Mouse (Mus musculus) kidney, postnatal 10 days (tissue): ENCODE data around the gene Gja4.

Experiments
- DNase-seq: peaks from one replicate; pipeline ENCODE4 v3.0.0; 2021; ENCODE audit warnings: mixed read lengths

Gja4 gene

GRCm38 (mm10) chr4:127313861-127314260 lies at the start of gene Gja4:
Gene Gja4 (minus strand): TSS chr4:127314039.
- peak; percentile 88 for DNase-seq

DNA sequence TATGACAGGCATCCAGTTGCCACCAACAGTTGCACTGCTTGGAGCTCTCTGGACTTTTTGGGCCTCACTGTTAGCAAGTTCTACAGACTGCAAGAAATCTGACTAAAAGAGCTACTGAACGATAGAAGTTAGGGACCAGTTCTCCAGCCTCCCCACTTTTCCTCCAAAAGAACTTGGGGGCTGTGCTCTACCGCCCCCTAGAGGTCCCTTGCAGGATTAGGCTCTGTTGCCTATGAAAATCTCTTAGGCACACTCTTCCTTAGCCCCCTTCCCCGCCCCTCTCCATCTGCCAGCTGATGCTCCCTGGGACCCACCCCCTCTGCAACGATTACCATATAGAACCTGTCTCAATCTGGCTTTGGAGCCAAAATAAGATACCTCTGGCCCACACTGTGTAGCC lies 49.5 kb upstream of the Gja4 start:
- DNase-seq = no peak

DNA sequence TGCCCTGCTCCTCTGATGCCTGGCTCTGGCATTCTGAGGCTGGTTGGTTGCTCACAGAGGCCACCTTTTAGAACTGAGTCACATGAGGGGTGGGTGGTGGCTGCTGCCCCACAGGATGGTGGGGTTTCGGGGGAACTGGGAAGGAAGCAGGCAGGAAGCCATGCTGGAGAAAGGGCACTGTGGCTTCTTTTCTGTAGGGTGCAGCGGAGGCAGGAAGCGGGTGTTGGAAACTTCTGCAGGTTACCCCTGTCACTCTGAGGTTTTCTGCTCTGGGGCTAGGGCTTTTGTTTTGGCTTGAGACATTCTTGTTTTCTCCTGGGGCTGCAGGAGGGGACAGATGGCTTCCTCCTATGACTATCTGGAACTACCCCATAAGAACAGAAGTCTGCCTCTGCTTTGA lies 48.7 kb upstream of the Gja4 start:
- no peak for DNase-seq

DNA sequence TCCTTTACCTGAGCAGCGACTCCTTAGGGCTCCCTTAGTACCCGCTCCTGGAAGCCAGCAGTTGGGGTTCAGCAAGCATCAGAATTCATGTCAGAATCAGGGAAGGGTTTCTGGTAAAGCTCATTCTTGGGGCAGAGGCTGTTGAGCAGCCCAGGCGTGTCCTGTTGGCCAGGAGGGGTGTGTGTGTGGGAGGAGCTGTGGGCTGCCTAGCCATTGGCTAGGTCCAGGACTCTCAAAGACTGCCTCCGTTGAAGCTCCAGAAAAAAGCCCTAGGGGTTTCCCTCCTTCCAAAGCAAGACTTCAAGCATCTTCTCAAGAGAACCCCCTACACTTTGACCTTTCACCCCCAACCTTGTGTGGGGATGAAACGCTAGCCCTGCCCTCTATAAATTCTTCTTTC lies 44.2 kb upstream of the Gja4 start, which contains the start of gene Gjb5:
TSS of gene Gjb5 (minus strand) at position 164 of the 400 bp plus-strand sequence.
- DNase-seq = peak; percentile 28

GRCm38 (mm10) chr4:127354506-127355485 lies 41.0 kb upstream of the Gja4 start:
- peak; percentile 71 for DNase-seq

DNA sequence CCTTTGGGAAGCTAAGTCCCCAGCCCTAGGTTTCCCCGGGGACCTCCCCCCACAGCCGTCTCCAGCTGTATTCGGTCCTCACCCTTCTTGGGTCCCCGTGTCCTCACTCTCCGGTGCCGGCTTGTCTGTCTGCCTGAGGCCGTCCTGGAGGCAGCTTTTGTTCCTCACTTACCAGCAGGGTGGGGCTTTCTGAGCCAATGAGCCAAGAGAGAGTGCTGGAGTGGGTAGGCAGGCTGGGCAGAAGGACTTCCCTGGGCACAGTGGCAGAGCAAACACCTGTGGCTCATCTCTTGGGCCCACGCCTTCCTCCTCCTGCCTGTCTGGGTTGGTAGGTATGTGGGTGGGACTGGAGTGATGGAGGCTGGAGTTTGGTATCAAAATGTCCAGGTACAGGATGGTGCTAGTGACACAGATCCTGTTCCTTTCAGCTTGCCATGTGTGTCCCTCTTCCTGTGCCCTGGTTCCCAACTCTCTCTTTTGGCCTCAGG lies 40.2 kb upstream of the Gja4 start, which contains the start of gene Gjb4:
TSS of gene Gjb4 (minus strand) at position 131 of the 488 bp plus-strand sequence.
- no peak for DNase-seq

- DNase-seq = no peak
Measured at GRCm38 (mm10) chr4:127352594-127352993, 38.8 kb upstream of the Gja4 start.

- DNase-seq = no peak
Measured at GRCm38 (mm10) chr4:127349560-127350300, 35.9 kb upstream of the Gja4 start.

DNA sequence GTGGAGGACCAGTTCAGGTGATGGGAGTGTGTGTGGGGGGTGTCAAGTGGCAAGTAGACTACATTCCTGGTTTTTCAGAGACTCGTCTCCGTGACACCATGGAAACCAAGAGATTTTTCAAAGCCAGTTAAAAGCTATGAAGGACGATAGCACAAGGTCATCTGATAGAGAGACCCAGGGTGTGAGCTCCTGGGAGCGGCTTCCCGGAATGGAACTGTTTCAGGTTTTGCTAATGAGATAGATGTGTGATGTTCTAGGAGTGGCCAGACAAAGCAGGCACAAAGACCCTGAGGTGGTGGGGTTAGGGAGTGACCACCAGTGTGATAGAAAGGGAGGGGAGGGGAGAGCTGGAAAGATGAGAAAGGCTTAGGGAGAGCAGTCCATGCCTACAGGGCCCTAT lies 31.2 kb upstream of the Gja4 start:
- DNase-seq = no peak

- no peak for DNase-seq
Measured at GRCm38 (mm10) chr4:127341372-127341771, 27.5 kb upstream of the Gja4 start.

GRCm38 (mm10) chr4:127337668-127338067 lies 23.8 kb upstream of the Gja4 start:
- no peak for DNase-seq

DNA sequence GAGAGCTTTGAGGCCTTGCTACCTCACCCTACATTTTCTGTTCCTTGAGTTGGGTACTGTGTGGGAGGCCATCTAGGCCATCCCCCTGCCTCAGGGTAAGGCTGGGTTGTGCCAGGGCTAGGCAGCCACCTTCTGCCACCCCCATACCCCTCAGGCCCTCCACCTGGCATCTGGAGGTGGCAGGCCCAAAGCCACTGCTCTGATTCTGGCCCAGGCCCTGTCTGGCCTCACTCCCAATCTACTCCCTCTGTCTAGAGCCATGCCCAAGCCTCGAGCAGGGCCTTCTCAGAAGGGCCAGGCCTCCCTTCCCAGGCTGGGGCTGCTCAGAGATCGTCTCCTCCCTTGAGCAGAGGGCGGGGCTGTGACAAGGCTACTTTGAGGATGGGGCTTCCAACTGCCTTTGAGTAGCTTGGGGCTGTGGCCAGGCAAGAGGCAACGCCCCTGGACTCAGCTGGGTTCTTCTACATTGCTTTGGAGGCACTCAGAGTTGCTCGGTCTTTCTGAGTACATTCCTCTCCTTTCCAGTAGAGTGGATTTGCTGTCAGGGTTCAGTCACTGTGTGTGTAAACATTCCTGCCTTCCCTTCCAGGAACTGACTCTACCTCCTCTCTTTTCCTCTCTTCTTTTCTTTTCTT lies 21.1 kb upstream of the Gja4 start:
- no peak for DNase-seq

DNA sequence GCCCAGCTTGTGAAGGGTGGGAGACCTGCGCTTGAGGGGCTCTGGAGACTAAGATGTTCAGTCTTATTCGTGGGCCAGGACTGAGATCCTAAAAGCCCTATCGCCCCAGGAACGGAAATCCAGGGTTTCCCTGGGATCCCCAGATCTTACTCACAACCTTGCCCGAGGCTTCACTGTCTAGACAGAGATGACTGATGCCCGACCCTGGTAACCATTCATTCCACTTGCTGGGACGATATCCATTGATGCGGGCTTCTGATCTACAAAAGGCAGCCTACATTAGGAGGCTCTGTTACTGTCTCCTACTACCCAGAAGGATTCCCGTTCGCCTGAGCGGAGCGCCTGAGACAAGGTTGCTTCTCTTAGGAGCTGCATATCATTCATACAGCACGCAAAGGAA lies 17.3 kb upstream of the Gja4 start:
- no peak for DNase-seq

DNA sequence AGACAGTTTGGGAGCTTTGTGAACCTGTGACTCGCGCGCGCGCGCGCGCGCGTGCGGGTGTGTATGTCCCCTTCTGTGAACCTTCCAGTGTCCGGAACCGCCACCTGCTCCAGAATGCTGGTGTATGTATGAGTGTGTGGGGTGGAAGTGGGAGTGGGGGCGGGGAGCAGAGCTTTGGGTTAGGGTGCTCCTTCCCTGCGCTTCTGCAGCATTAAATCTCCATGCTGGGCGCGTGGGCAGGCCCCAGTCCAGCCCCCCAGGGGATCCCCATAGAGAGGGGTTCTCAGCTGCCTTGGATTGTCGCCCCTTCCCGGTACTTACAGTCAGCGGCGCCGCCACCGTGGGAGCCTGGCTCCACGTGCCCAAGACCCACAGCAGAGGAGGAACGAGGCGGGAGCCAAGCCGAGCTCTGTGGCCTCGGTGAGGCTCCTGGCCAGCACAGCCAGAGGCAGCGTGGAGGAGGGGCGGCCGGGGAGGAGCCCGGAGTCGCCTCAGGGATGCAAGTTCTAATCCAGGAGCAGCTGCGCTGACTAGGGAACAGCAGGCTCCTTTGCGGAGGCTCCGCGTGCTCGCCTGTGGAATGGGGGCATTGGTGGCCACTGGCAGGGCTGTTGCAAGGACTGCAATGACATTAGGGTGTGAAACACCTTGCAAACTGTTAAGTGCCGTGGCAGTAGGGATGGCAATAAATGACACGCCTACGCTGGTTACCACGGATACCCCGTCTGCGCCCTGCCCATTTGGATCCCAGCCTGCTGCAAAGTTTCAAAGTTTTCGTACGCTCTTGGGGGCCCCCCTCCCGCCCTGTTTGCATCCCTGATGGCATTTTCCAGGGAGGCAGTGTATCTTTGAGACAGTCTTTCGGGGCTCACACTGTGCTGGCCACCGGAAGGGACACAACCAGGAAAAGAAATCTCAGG lies 16.6 kb upstream of the Gja4 start, which contains the start of gene Gjb3:
TSS of gene Gjb3 (minus strand) at position 664 of the 920 bp plus-strand sequence.
- no peak for DNase-seq

GRCm38 (mm10) chr4:127329751-127330150 lies 15.9 kb upstream of the Gja4 start:
- DNase-seq = no peak

- DNase-seq = no peak
Measured at GRCm38 (mm10) chr4:127329046-127329445, 15.2 kb upstream of the Gja4 start.

DNA sequence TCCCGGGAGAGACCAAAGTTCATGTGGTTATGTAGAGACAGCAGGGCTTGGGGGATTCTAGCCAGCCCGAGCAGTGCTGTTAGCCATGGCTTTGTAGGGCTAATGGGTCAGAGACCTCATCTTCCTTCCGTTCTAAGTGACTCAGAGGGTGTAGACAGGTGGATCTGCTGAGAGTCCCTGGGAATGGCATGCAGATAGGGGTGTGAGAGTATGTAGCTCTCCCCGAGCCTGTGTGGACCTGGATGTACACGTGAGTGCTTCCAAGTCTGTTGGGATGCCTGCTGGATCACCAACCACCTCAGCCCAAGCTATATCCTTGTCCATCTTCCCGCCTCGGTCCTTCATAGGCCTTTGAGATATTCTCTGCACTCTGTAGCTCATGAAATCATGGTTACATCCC lies 14.5 kb upstream of the Gja4 start:
- no peak for DNase-seq

DNA sequence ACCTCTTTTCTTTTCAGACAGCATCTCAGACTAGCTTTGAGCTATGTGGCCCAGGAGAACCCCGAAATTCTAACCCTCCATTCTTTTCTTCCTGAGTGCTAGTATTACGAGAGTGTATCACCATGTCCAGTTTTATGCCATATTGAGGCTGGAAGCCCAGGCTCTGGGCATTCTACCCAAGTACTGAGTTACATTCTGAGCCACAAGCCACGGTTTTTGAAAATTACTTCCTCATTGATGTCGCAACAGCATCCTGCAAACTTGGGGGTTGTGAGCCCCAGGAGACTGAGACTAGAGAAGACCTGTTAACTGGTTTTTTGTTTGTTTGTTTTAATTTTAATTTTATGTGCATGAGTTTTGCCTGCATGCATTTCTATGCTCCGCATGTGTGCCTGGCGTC lies 13.9 kb upstream of the Gja4 start:
- no peak for DNase-seq

GRCm38 (mm10) chr4:127327258-127327657 lies 13.4 kb upstream of the Gja4 start:
- no peak for DNase-seq

DNA sequence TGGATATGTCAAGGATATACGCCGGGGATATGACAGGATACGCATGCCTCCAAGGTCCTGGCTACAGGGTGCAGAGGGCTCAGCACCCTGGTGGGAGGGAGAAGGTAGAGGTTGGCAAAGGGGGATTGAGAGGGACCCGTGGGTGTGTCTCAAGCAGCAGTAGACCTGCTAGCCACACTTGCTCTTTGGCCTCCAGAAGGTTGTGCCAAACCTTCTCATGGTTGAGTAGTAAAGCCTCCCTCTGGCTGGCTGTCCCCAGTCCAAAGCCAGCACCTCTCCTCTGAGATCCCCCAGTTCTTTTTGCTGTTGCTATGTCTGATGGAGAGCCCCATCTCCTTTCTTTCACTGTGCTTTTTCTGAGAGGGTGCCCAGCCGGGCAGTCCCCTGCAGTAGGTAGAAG lies 11.4 kb upstream of the Gja4 start:
- no peak for DNase-seq

DNA sequence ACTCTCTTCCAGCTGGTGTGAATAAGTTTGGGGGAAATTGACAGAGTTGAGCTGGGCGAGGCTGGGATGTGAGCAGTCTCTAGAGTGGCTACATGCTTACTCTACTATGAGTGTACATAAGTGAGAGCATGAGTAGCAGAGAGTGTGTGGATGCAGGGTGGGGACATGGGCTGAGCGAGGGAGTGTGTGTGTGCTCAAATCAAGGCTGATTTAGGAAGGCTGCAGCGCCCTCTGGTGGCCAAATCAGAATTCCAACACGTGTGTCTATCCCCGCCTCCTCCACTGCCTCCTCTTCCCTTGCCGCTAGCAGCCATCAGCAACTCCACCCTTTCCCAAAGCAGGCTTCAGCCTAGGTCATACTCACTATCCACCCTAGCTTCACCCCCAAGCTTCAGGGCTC lies 10.9 kb upstream of the Gja4 start:
- DNase-seq = peak; percentile 88

- DNase-seq = peak; percentile 19
Measured at GRCm38 (mm10) chr4:127324296-127324695, 10.5 kb upstream of the Gja4 start.
